Mouse (Mus musculus): ENCODE measurements around the gene Fkbp15.

The Fkbp15 gene

DNA sequence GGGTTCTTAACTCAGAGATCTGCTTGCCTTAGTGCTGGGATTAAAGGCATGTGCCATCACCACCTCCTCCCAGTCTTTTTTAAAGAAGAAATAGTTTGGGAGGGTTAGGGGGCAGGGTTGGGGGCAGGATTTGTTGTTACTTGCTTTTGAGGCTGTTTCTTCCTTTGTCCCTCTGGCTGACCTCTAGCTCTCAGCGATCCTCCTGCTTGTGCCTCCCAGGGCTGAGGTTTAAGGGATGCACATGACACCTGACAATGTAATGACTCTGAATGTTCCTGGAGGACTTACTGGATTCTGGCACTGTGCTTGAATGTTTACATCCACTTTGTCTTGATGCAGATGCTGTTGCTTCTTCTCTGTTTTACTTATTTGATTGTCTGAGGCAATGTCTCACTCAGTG lies 12.1 kb upstream of the Fkbp15 start:
- no peak for DNase-seq

DNA sequence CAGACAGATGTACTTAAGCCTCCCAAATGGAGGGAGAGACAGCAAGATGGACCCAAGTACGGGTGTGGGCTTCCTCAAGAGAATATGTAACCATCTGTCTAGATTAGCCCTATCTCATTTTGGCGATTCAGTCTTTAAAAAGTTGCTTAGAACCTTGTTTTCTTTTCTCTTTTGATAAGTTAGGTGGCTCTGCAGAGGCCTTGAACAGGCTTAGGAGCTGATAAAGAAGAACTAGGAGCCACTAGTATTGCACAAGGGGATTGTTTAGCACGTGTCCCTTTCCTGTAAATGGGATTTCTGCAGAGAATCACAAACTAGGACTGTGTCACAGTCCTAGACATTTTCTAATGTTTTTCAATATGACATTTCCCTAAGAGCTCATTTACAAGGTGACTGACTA lies 8.7 kb upstream of the Fkbp15 start:
- no peak for DNase-seq

DNA sequence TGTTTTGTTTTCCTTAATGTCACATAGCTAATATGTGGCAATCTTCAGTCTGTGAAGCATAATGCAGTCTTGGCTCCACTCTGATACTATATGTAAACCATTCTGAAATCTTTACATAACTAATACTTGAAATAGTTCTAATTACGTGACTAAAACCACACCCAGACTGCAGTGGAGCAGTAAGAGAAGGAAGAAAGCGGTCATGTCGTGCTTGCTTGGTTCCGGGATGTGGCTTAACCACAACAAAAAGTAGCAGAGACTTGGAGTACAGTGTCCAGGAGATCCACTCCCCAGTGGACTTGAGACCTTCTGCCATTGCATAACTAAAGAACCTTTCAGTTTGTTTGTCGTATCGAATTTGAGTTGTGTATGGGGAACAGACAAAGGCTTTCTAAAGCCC lies 7.2 kb upstream of the Fkbp15 start:
- peak in 1 of 2 experiments; percentile 54 for DNase-seq

DNA sequence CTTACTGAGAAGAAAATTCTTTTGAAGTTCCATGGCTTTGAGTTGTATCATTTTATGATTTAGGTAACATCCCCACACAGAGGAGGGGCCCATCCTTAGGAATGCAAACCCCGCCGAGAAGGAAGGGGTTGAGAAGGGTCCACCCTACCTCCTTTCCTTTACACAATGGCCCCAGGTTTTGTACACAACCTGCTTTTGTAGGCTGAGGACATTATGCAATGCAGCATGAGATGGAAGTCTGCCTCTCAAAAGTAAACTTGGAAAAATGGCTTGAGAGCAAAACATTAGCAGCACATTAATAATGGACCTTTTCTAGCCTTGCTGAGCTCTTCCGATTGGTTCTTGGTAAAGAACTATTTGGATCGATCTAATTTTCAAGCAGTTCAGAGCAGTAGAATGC lies 5.9 kb upstream of the Fkbp15 start:
- DNase-seq, result no peak

DNA sequence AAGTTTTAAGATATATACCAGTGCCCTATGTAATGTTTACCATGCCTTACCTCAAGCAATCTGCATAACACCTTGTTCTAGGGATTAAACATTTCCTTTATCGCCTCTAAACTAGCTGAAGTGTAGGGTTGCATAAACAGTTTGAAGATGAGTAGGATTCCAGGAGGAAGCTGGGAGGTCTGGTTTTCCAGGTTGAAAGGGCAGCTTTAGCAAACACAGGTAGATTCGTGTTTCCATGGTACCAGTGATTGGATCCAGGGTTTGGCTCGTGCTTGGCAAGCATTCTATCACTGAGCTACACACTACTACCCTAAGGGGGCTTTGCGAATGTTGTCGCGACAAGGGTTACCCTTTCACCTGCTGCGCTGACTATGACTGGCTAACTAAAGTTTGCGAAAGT lies 4.0 kb upstream of the Fkbp15 start:
- no peak for DNase-seq

DNA sequence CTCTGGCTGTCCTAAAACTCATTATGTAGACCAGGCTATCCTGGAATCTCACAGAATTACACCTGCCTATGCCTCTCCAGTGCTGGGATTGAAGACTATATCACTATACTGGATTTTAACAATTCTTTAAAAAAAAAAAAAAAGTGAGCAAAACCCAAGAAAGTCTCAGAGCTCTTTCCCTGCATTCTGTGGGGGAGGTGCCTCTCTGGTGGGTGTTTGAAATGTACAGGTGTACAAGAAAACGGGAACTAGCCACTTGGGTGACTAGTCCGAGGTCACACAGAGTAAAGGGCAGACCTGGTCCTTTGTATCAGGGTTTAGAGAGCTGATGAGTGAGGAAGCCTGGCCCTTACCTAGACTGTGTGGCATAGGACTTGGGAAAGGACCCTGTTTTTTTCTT lies 2.1 kb upstream of the Fkbp15 start:
- no peak for DNase-seq

DNA sequence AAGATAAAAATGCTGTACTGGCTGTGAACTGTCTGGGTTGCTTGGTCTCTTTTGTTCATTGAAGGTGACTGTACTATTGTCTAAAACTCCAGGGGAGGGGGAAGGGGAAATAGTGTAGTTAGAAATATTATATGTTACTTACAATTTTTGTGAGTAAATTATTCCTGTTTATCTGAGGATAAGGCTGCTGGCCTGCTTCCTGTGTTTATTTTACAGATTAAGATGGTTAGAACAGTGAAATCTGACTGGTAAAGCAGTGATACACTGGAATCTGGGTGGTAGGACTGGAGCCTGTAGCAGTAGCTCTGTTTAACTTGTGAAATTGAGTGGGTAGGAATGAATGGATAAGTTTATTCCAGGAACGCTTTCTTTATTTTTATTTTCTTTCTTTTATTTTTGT lies 1.6 kb upstream of the Fkbp15 start:
- DNase-seq, result no peak

DNA sequence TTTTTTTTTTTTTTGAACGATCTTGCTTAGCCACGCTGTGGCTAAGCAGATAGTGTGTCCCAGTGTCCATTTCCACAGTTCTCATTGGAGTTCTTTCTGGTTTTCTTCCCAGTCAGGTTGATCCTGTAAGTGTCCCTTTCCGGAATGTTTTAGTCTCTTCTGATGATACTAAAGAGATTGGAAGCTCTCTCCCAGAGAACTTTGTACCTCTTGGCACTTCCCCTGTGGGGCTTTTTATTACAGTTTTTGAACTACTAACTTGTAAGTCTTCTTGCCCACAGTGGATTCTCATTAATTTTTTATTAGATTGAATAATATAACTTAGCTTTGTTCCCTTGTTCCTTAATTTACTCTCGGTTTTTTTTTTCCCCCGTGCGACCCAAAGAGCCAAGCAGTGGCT lies 1.2 kb upstream of the Fkbp15 start:
- DNase-seq, result no peak

DNA sequence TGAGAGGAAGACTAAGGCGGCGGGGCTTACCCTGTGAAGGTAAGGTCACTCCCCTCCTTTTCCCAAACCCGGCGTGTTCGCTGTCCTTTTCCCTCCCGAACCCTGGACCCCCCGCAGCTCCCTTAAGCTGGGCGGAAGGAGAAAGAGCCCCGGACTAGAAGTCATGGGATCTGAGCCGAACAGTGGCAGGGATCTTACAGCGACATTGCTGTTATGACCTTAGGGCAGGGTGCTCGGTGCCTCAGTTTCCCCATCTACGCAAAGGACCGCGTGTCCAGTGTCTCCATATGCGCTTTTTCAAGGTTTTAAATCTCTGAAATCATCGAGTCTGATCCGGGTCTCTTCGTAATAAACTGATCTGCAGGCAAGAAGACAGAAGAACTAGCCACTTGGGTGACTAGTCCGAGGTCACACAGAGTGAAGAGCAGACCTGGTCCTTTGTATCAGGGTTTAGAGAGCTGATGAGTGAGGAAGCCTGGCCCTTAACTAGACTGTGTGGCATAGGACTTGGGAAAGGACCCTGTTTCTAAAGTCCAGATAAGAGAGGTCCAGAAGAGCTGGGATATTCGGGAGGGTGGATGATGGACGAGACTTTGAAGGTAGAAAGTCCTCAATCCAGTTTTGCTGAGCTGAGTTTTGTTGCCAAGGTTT lies 582 bp upstream of the Fkbp15 start:
- no peak for DNase-seq

DNA sequence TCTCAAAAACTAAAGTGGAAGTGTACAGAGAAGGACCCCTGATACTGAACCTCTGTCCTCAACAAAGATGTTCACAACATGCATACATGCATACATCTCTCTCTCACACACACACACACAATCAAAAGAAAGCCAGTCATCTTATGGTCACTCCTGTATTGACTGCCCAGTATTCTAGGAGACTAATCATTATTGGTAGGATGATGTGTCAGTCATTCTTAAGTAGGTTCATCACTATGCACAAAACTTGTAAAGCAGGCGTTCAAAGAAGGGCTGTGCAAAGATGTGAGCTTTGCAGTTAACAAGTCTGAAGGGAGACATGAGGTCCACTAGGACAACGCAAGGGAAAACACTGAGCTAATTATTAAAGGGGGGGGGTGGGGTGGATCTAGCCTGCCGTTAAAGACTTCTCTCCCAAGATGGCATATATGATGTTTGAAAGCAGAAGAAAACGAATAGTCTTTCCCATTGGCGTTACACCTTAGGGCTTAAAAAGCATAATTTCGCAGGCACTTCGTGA lies 1.0 kb downstream of the Fkbp15 start:
- DNase-seq, result no peak

DNA sequence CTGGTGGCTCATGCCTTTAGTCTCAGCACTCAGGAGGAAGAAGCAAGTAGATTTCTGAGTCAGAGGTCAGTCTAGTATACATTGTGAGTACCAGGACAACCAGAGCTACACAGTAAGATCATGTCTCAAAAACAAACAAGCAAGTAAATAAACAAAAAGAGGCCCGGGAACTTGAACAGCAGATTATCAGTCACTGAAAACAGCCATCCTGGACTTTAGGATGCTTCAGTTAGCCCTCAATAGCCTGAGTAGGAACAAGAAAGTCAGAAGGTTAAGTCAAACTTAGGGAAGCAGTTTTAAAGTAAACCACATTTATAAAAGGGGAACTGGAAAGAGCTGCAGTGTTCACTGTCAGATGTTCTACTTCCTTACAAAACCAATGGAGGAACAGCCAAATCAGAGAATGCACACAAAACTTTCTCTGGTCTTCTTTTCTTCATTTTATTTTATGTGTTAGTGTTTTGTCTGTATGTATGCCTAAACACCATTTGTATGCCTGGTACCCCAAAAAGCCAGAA lies 2.7 kb downstream of the Fkbp15 start:
- no peak for DNase-seq

DNA sequence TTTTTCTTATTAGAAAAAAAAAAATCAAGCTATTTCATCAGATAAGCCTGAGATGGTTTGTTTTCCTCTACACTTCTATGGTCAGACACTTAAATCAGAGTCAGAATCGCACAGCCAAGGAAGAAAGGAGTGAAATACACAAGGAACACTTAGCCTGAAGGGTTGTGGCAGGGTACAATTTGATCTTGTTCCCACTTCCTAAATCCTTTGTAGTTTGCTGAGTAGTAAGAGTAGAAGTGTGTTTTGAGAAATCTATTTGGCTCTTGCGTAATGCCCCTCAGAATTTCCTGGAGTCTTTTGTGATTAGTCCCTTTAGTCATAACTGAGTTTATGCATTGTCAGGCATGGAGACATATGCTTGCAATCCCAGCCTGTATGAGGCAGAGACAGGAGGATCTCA lies 11.0 kb downstream of the Fkbp15 start:
- no peak for DNase-seq

DNA sequence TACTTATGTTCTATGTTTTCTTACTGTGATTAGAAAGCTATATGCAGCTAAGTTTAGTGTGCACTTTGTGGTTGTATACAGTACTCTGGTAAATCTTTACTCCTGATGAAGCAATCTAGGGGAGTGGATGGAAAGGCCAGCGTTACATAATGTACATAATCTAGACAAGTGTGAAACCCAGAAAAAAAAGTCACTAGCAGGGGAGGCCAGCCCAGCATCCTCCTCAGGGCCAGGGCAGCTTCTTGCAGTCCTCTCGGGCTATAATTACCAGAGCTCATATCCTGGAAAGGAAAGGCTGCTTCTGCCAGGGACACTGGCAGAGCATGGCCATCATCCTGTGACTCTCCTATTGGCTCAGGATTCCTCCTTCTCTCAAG lies 12.0 kb downstream of the Fkbp15 start:
- DNase-seq, result no peak

DNA sequence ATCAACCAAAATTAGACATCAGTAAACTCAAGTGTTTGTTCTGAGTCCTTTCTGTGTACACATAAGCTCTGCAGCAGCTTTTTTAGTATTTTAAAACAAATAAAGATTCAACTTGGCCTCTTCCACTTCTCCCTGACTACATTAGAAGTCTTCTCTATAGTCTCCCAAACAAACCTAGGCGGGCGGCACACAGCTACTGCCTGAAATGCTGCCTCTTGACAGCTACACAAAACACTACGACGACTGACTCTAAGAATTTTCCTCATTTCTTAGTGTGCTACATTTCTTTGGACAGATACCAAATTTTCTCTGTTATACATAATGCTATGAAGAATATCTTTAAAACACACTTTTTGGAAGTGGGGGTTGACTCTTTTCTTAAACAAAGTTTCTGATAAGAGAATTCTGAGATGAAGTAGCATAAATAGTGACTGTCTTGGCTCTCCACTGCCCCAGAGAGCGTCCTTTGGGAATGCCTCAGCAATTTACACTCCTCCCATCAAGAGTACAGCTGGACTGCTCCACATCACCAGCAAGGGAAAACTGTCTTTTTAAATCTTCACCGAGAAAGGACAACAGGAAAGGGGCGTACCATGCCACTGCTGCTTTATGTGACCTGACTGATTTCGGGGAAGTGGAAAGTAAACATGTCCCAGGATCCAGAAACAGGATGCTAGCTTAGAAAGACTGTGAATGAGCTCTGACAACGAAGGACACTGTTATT lies 12.6 kb downstream of the Fkbp15 start:
- peak in 1 of 2 experiments; percentile 24 for DNase-seq

DNA sequence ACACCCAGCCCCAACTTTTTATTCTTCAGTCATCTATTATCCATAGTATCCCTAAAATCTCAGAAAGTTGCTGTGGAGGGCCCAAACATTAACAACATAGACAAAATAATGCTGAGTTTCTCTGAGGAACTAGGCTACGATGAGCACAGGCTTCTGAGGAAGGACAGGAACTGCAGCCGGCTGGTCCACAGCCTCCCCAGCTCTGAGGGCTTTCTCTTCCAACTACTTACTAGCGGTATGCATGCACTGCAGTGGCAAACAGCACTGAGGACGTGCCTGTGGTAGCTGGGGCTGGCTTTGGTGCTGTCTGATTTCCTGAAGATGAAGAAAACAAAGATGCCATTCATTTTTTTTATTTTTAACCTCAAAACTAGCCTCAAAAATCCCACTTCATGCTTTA lies 14.5 kb downstream of the Fkbp15 start:
- no peak for DNase-seq

DNA sequence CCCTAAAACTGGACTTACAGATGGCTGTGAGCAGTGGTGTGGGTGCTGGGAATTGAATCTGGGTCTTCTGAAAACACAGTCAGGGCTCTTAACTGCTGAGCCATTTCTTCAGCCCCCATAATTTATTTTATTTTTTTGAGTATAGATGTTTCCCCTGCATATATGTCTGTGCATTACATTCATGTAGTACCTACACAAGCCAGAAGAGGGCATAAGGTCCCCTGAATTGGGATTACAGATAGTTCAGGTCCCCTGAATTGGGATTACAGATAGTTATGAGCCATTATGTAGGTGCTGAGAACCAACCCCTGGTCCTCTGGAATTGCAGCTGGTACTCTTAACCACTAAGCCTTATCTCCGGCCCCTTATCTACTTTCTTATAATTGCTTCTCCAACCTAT lies 16.3 kb downstream of the Fkbp15 start:
- DNase-seq, result peak in 1 of 2 experiments; percentile 36

DNA sequence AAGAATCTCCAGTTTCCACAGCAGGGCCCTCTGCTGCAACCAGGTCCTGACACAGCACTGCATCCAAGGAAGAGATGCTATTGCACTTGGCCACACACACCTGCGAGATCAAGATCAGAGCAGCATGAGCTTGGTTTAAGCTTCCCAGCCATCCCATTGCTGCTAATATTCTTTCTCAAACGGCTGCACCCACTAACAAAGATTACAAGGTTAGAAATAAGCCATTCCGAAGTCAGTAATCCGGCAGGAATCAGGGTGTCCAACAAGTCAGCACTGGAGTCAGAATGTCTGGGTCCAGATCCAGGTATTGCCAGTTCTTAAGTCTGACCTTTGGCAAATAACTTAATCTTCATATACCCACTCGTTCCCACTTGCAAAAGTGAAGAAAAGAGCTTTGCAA lies 21.8 kb downstream of the Fkbp15 start:
- DNase-seq, result no peak

DNA sequence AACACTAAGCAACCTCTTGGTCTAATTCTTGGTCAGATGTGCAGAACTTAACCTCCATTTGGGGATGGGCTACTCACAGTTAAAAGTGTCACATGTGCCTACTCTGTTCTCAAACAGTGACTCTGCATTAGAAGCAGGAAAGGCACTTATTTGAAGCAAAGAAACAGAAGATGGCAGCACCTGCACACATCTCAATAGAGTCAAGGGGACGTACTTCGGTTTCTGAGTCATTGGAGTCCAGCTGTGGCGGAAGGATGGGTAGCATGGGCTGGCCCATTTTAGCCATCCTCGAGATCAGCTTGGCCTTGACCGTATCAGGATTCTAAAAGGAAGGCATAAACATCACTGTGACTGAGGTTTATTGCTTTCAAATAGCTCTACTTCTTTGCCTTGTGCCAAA lies 28.4 kb downstream of the Fkbp15 start:
- DNase-seq, result no peak

DNA sequence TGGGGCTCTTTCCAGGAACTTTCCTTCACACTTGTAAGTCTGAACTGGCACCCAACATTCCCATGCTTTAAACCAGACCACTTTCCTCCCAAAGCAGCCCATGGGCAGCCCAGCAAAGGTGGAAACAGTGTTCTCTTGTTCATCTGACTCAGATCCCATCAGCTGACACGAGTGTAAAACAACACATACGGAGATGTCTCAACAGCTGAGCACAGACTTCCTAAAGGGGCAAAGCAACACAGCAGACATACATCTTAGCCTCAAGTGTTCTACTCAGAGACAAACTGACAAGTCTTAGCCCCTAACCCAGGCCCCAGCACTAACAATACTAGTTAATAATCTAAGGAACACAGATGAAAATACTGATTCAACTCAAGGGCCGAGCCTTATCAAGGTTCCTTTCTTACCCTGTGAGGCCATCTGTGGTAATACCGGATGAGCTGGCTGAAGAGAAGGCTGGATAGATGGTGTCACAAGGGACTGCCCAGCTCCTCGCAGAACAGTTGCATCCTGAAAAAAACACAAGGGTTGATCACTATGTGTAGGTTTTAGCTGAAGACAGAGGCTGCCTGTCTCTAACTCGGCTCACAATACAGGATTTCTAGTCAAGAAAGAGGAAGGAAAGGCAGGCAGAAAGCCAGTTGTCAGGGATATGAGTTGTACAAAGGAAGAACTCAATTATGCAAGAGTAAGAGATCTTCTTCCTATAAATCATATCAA lies 31.2 kb downstream of the Fkbp15 start:
- DNase-seq, result no peak

DNA sequence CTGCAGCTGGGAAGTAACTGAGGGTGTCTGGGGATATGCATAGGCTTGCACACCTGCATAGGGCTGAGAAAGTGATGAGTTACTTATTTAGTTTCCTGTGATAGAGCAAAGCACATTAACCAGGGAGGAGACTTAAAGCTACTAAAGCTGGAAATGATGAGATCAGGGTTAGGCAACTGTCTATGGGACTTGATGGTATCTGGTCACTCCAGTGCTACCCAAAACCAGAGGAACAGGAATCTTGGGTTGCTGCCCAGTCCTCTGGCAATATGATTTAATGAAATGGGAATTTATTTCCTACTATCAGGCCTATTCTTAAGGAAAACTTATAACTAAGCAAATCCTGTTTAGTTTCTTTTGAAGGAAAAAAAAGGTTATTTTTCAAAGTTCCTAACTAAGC lies 34.2 kb downstream of the Fkbp15 start:
- peak in 1 of 2 experiments; percentile 24 for DNase-seq

DNA sequence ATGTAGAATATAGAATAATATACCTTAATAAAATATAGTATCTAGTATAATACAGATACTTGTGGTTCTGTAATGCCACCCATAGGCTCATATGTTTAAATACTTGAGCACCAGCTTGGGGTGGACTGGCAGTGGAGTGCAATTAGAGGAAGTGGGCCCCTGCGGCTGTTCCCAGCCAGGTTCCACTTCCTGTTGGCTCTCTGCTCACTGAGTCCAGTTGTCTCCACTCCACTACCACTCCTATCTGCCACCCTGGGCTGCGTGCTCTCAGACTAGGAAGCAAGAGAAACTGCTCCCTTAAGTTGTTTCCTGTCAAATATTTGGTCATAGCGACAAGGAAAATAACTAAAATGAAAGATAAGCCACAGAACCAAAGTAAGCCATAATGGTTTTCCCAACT lies 37.7 kb downstream of the Fkbp15 start:
- DNase-seq, result no peak

DNA sequence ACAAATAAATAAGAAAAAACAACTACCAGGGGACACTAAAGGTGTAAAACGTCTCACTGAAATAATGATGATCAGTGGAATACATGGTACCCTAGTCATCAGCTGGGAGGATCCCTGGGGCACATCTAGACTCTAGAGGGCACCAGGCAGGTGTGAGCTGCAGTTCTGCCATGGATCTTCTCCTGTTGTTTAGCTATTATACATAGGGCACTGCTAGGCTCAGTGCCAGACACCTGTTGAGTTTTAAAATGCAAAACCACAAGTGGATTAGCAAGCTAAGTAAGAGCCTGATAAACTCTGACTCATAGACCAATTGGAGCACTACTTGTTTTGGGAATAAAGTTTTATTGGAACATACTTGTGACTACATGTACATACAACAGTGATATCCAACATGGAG lies 42.1 kb downstream of the Fkbp15 start:
- DNase-seq, result no peak

DNA sequence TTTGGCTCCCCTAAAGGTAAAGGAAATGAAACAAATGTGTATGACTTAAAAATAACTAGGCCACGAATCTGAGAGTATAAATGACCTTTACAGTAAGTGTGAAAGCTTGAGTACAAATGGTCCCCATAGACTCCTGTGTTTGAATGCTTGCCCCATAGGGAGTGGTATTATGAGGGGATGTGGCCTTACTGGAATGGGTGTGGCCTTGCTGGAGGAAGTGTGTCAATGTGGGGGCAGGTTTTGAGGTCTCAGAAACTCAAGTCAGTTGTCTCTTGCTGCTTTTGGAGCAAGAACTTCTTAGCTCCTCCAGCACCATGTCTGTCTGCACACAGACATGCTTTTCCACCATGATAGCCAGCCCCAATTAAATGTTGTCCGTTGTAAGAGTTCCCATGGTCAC lies 43.9 kb downstream of the Fkbp15 start:
- DNase-seq, result no peak

DNA sequence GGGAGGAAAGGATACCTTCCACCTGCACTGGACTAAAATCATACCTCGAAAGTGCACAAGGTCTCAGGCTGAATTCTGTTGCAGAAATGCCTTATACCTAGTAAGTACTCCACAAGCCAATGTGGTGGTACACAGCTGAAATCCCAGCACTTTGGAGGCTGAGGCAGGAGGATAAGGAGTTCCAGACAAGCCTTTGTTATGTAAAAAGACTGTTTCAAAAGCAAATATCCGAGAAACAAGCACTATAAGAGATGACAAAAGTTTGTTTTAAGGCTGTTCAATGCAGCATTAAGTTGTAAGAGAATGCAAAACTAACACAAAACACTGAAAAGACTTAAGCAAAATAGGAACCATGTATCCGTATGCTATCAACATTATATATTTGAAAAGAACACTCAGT lies 45.8 kb downstream of the Fkbp15 start:
- no peak for DNase-seq
